Mouse (Mus musculus) right cerebral cortex, adult 18-20 months (tissue): ENCODE measurements around the gene Rin2.
"Not testable (repeated sequence)": the region's sequence is repeated elsewhere in the genome, so short reads cannot be mapped to it uniquely, and the experiment has no call there.

Experiments
- DNase-seq: peaks from one replicate; pipeline ENCODE4 v3.0.0; 2022; ENCODE audit warnings: mixed read lengths

The Rin2 gene

DNA sequence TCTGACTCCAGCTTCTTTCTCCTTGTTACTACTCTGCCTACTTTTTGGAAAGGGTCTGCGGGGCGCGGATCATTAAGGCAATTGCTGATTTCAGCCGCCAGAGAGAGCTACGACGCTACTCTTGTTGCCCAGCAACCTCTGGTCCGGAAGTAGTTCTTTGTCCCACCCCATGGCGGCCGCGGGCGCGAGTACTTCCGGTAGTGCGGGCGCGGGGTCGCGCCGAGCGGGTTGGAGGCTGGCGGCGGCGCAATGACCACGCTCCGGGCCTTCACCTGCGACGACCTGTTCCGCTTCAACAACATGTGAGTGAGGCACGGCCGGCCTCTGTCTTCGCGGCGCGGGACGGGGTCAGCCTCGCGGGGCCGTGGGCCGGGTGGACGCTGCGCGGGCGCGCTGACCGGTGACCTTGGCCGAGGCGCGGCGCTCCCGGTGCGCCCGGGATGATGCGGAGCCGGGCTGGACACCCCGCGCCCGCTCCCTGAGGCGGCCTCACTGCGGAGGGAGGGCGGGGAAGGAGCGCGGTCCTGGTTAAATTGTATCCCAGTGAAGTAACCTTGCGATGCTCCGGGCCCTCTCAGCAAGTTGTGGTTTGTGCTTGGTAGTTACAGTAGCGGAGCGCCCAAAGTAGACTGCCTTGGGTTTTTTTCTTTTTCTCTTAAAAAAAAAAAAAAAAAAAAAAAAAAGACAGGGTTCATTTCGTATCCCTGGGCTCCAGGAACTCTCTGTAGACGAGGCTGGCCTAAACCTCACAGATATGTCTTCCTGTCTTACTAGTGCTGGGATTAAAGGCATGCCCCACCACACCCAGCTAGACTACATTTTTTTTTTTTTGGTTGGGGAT lies 228.3 kb downstream of the Rin2 start:
- DNase-seq = peak; percentile 93

DNA sequence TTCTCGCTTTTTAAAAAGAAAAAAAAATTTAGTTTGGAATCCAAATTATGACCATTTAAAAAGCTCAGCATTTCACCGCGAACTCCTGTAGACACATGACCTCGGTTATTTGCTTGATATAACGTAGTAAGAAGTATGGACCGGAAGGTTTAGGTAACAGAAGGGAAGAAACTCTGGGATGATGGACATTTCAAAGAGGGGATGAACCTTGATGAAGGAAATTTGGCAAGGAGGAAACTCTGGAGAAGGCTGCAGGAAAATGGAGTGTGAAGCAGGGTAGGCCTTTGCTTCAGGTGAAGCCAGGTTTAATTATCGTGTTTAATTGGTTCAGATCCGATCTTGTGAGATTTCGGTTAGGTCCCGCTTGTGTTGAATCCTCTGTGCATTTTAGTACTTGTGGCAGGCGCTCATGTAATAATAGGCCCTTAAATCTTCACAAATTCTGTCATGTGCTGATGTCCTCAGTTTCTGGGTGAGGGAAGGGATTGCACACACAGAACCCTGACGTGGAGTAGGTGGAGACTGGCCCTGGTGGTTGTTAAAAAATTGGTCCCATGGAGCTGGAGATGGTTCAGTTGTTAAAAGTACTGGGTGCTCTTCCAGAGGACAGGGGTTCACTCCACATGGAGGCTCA lies 229.1 kb downstream of the Rin2 start:
- DNase-seq = no peak

GRCm38 (mm10) chr2:145905156-145905555 lies 230.1 kb downstream of the Rin2 start:
- DNase-seq = no peak

DNA sequence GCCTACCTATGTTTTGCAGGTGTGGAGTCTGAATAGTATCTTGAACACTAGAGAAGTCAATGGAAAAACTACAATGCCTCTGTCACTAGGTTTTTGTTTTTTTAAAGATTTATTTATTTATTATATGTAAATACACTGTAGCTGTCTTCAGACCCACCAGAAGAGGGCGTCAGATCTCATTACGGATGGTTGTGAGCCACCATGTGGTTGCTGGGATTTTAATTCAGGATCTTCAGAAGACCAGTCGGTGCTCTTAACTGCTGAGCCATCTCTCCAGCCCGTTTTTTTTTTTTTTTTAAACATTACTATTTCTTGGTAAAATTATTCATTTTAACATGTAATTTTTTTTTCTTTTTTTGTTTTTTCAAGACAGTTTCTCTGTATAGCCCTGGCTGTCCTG lies 230.9 kb downstream of the Rin2 start:
- DNase-seq = not testable (repeated sequence)

DNA sequence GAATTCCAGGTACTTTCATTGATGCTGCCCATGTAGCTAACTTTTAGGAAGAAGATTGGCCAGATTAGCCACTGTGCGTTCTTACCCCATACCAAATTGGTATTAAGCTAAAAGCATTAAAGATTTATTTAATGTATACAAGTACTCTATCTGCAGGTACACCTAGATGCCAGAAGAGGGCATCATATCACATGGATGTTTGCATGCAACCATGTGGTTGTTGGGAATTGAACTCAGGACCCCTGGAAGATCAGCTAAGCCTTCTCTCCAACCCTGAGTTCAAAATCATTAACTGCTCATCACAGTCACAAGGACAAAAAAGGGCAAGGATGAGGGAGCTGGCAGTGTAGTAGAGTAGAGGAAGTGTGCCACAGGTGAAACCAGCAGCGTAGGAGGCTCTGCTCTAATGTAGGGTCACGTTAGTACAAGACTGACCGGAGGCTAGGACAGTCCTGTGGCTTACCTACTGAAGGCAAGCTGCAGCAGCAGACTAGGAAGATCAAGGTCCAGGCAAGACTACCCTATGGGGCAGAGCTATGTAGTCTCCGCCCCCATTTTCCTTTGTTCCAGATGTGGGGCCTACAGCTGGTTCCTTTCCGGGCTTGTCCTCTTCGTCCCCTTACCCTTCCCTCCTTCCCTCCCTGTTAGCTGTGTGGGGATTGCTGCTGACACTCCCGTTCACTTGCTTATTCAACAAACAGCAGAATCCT lies 246.1 kb downstream of the Rin2 start:
- no peak for DNase-seq

DNA sequence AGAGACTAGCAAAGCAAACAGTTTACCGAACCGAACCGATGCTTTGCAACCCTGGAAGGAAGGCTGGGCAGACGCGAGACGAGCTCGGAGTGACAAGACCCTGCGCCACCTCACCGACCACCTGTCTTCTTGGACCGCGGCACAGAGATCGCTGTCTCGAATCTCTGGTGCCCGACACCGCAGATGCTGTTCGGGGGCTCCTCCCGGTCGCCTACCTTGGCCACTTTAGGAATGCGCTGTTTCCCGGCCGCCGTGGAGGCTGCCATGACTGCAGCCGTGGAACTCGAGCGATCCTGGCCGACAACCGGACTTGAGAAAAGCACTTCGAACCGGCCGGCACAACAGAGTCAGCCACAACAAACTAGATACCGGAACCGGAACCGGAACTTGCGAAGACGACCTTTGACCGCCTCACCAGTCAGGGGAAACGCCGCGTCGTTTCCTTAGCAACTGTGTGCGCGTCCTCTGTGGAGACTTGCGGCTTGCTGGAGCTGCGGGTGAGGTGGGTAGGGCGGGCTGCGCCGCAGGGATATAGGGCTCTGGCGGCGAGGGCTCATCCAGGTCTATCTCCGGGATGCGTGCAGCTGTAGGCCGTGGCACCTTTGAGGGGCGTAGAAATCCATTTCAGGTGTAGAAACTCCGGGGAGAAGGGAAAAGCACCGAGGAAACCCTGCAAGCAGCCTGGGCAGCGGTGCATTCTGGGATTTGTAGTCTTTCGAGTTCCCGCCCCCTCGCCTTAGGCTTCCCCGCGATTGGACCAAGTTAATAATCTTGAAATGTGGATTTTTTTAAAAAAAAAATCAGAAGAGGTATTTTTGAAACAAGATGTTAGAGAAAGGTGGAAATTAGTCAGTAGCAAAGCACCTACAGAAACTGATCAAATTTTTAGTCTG lies 259.6 kb downstream of the Rin2 start, which contains the start of the genes Cfap61 and Crnkl1:
TSS of gene Cfap61 (plus strand) at position 446 of the 893 bp plus-strand sequence.
TSS of gene Crnkl1 (minus strand) at position 676 of the 893 bp plus-strand sequence.
- DNase-seq = peak; percentile 97

GRCm38 (mm10) chr2:145936975-145937374 lies 262.0 kb downstream of the Rin2 start:
- DNase-seq = no peak
